Mouse (Mus musculus) midbrain, embryonic 13.5 days (tissue): ENCODE measurements at regions not wholly inside any gene's neighbourhood (a gene's known extent, or its start where the extent isn't known, plus 50 kb on each side); places are given as distances from the start of the nearest gene placed in this dataset.
"Not testable (repeated sequence)": the region's sequence is repeated elsewhere in the genome, so short reads cannot be mapped to it uniquely, and the experiment has no call there.

Experiments
- ATAC-seq: fragments of 200-750 bp; cut with Nextera tagmentation; 2 replicates; pipeline ENCODE4 v1.8.0; 2017; ENCODE audit warnings: mild to moderate bottlenecking, moderate TSS enrichment, moderate library complexity
- H3K27ac ChIP-seq: fragments of 300-500 bp; sonication (generic); 2 replicates; pipeline ENCODE4 v1.5.1; 2015; ENCODE audit warnings: inconsistent platforms, mild to moderate bottlenecking, moderate library complexity
- H3K27me3 ChIP-seq: fragments of 300-500 bp; sonication (generic); 2 replicates; pipeline ENCODE4 v1.6.1; 2015; ENCODE audit warnings: mild to moderate bottlenecking, inconsistent platforms
- H3K36me3 ChIP-seq: fragments of 300-500 bp; sonication (generic); 2 replicates; pipeline ENCODE4 v1.6.1; 2015; ENCODE audit warnings: mild to moderate bottlenecking, inconsistent platforms
- H3K4me1 ChIP-seq: fragments of 300-500 bp; sonication (generic); replicated peaks from 2 replicates; pipeline ENCODE4 v1.6.1; 2015; ENCODE audit warnings: inconsistent platforms
- H3K4me2 ChIP-seq: fragments of 300-500 bp; sonication (generic); replicated peaks from 2 replicates; pipeline ENCODE4 v1.6.1; 2015; ENCODE audit warnings: moderate library complexity, mild to moderate bottlenecking, inconsistent platforms
- H3K4me3 ChIP-seq: fragments of 300-500 bp; sonication (generic); replicated peaks from 2 replicates; pipeline ENCODE4 v1.5.1; 2015; ENCODE audit warnings: mild to moderate bottlenecking, inconsistent platforms
- H3K9ac ChIP-seq: fragments of 300-500 bp; sonication (generic); replicated peaks from 2 replicates; pipeline ENCODE4 v1.6.1; 2015; ENCODE audit warnings: mild to moderate bottlenecking, inconsistent platforms
- H3K9me3 ChIP-seq: fragments of 300-500 bp; sonication (generic); 2 replicates; pipeline ENCODE4 v1.6.1; 2016; ENCODE audit warnings: mild to moderate bottlenecking, inconsistent platforms
- WGBS: fragments of 180-500 bp; shearing (Covaris S2); methylation state at CpG from one replicate; pipeline ENCODE4 v1.1.7; 2015; 5-methylcytosine and 5-hydroxymethylcytosine counted together

DNA sequence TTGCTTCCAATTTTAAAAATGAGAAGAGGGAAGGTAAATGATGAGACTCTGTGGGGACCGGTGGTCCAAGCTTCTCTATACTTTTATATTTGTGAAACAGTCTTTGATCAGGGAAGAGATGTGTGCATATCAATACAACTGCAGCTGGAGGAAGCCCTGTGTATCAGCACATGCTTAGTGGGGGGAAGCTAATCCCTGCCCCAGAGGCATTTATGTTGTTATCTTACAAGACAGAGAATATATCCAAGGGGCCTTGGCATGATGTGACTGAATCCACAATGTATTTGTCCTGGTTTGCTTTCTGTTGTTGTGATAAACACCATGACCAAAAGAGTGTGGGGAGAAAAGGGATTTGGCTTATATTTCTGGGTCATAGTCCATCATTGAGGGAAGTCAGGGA lies 105.2 kb upstream of the C9orf72 start:
- Histone ChIP-seq H3K9ac (no peak overlapping the region), H3K27ac (no peak overlapping the region), H3K4me2 (no peak overlapping the region), H3K27me3 (no peaks in the 10 kb centered on the region), H3K4me3 (no peak overlapping the region), H3K9me3 (no peaks in the 10 kb centered on the region), H3K4me1 (no peaks in the 10 kb centered on the region), H3K36me3 (no peaks in the 10 kb centered on the region)
- ATAC-seq = no peak
- WGBS = 85% methylated on average over 1 of the region's 1 CpGs

GRCm38 (mm10) chr4:35325300-35325699 lies 99.3 kb upstream of the C9orf72 start:
- ATAC-seq = no peak
- Histone ChIP-seq H3K9ac (no peak overlapping the region), H3K27ac (no peak overlapping the region), H3K27me3 (no peaks in the 10 kb centered on the region), H3K4me1 (no peaks in the 10 kb centered on the region), H3K36me3 (no peaks in the 10 kb centered on the region), H3K4me2 (no peak overlapping the region), H3K4me3 (no peak overlapping the region), H3K9me3 (no peaks in the 10 kb centered on the region)

DNA sequence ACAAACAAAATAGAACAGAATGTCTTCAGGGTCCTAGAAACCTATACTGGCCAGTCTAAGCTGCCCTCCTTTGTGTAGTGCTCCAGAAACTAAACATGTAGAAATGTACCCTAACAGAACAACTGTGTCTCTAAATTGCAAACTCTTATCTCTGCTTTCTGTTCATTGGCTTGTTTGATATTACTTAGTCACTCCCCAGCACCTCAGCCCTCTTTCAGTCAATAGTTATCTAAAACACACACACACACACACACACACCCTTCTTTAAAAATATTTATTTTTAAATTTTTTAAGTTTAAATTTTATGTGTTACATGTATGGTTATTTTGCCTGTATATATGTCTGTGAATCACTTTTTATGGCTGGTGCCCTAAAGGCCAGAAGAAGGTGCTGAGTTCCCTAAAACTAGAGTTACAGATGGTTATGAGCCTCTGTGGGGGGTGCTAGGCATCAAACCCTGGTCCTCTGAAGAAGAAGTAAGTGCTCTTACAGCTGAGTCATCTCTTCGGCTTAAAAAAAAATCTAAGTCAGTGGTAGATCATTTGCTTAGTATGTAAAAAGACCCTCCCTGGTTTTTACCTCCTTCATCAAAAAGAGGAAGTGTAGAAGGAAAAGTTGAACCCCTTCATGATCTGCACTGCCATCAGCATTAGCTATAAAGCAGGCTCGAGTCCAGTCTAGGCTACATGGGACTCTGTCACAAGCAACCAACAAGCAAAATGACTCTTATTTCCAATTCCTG lies 96.6 kb upstream of the C9orf72 start:
- WGBS = 96% methylated on average over 2 of the region's 2 CpGs

GRCm38 (mm10) chr4:35310396-35310977 lies 84.5 kb upstream of the C9orf72 start:
- Histone ChIP-seq H3K9me3 (no peaks in the 10 kb centered on the region), H3K4me1 (0 out of 2 replicates have a peak, but pooled peaks cover 3% of the 10 kb centered on the region), H3K4me3 (no peak overlapping the region), H3K9ac (no peak overlapping the region), H3K27me3 (no peaks in the 10 kb centered on the region), H3K4me2 (no peak overlapping the region), H3K36me3 (no peaks in the 10 kb centered on the region), H3K27ac (no peak overlapping the region)
- ATAC-seq = peak; percentile 62; the same call in 1 of the 2 replicates
- WGBS = 74% methylated on average over 5 of the region's 5 CpGs

More for the DNA sequence above, 96.6 kb upstream of the C9orf72 start:
- Histone ChIP-seq H3K36me3 (no peaks in the 10 kb centered on the region), H3K4me1 (no peaks in the 10 kb centered on the region), H3K4me3 (no peak overlapping the region), H3K9me3 (no peaks in the 10 kb centered on the region), H3K27ac (no peak overlapping the region), H3K27me3 (no peaks in the 10 kb centered on the region), H3K4me2 (no peak overlapping the region), H3K9ac (no peak overlapping the region)
- no peak for ATAC-seq

DNA sequence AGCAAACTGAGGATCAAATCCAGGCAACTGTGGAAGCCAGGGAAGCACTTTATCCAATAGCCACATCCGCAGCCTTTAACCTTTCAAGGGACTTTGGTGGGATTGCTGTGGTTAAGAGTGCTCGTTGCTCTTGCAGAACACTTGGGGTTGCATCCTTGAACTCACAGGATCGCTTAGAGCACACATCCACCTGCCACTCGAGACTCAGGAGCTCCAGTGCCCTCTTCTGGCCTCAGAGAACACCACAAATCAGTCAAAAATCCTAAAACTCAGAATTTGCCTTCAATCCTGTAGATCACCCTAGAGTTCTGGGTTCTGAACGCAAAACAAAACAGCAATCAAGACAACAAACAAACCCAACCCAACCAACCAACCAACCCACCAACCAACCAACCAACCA lies 82.2 kb upstream of the C9orf72 start:
- Histone ChIP-seq H3K9me3 (no peaks in the 10 kb centered on the region), H3K4me1 (0 out of 2 replicates have a peak, but pooled peaks cover 3% of the 10 kb centered on the region), H3K4me3 (no peak overlapping the region), H3K9ac (no peak overlapping the region), H3K36me3 (no peaks in the 10 kb centered on the region), H3K27me3 (no peaks in the 10 kb centered on the region), H3K4me2 (no peak overlapping the region), H3K27ac (no peak overlapping the region)
- WGBS = 70% methylated on average over 5 of the region's 5 CpGs
- no peak for ATAC-seq

- no peak overlapping the region for H3K4me2 ChIP-seq
- 70% methylated on average over 1 of the region's 1 CpGs for WGBS
- H3K27me3 ChIP-seq = no peaks in the 10 kb centered on the region
- no peaks in the 10 kb centered on the region for H3K36me3 ChIP-seq
- H3K9me3 ChIP-seq = no peaks in the 10 kb centered on the region
- H3K27ac ChIP-seq = no peak overlapping the region
- H3K4me3 ChIP-seq = no peak overlapping the region
- no peak overlapping the region for H3K9ac ChIP-seq
- H3K4me1 ChIP-seq = 0 out of 2 replicates have a peak, but pooled peaks cover 3% of the 10 kb centered on the region
- ATAC-seq = no peak
These were observed 79.2 kb upstream of the C9orf72 start for GRCm38 (mm10) chr4:35305210-35305609.

GRCm38 (mm10) chr4:35300848-35301247 lies 74.9 kb upstream of the C9orf72 start:
- Histone ChIP-seq H3K4me1 (no peaks in the 10 kb centered on the region), H3K36me3 (no peaks in the 10 kb centered on the region), H3K4me3 (no peak overlapping the region), H3K9ac (no peak overlapping the region), H3K4me2 (no peak overlapping the region), H3K27me3 (no peaks in the 10 kb centered on the region), H3K9me3 (no peaks in the 10 kb centered on the region), H3K27ac (no peak overlapping the region)
- WGBS = 66% methylated on average over 2 of the region's 2 CpGs
- ATAC-seq = no peak

DNA sequence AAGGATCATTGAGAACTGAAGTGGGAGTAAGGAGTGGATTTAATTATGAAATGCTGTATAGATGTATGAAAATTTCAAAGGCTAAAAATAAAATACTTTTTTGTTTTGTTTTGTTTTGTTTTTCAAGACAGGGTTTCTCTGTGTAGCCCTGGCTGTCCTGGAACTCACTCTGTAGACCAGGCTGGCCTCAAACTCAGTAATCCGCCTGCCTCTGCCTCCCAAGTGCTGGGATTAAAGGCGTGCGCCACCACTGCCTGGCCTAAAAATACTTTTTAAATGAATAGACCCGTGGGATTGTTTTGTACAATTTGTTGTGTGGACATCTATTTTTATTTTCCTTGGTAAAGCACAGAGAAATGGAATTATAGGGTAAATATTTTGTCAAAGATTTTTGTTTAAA lies 74.4 kb upstream of the C9orf72 start:
- WGBS = 83% methylated on average over 4 of the region's 4 CpGs
- not testable (repeated sequence) for H3K9ac ChIP-seq, H3K4me3 ChIP-seq, H3K9me3 ChIP-seq, H3K27me3 ChIP-seq, H3K4me2 ChIP-seq, H3K36me3 ChIP-seq, ATAC-seq, H3K4me1 ChIP-seq, H3K27ac ChIP-seq

- Histone ChIP-seq H3K4me1 (no peaks in the 10 kb centered on the region), H3K4me3 (no peak overlapping the region), H3K4me2 (no peak overlapping the region), H3K9ac (no peak overlapping the region), H3K27ac (no peak overlapping the region), H3K27me3 (no peaks in the 10 kb centered on the region), H3K9me3 (0 out of 2 replicates have a peak, but pooled peaks cover 13% of the 10 kb centered on the region), H3K36me3 (no peaks in the 10 kb centered on the region)
- ATAC-seq = peak; percentile 67; the same call in 1 of the 2 replicates
These were observed 58.6 kb upstream of the C9orf72 start for GRCm38 (mm10) chr4:35284611-35285010.
